Mouse (Mus musculus) kidney, embryonic 15.5 days (tissue): ENCODE data around the gene Pou4f1. TPM values are rescaled to one million over a fixed set of nuclear protein-coding genes. Genes with fewer than 3 reads are reported as not detected.
"Not testable (repeated sequence)": the region's sequence is repeated elsewhere in the genome, so short reads cannot be mapped to it uniquely, and the experiment has no call there.

Source experiments
- ATAC-seq: fragments of 200-750 bp; cut with Nextera tagmentation; replicated peaks from 2 replicates; pipeline ENCODE4 v1.8.0; 2017; ENCODE audit warnings: moderate TSS enrichment; ENCODE audit not compliant: low FRiP score
- H3K27ac ChIP-seq: fragments of 300-500 bp; sonication (generic); 2 replicates; pipeline ENCODE4 v1.5.1; 2015; ENCODE audit warnings: mild to moderate bottlenecking, inconsistent platforms
- H3K27me3 ChIP-seq: fragments of 300-500 bp; sonication (generic); 2 replicates; pipeline ENCODE4 v1.6.1; 2015; ENCODE audit warnings: inconsistent platforms
- H3K36me3 ChIP-seq: fragments of 300-500 bp; sonication (generic); 2 replicates; pipeline ENCODE4 v1.6.1; 2015; ENCODE audit warnings: inconsistent platforms
- H3K4me1 ChIP-seq: fragments of 300-500 bp; sonication (generic); 2 replicates; pipeline ENCODE4 v1.6.1; 2015; ENCODE audit warnings: inconsistent platforms
- H3K4me2 ChIP-seq: fragments of 300-500 bp; sonication (generic); 2 replicates; pipeline ENCODE4 v1.6.1; 2015; ENCODE audit warnings: moderate library complexity, mild to moderate bottlenecking, inconsistent platforms
- H3K4me3 ChIP-seq: fragments of 300-500 bp; sonication (generic); replicated peaks from 2 replicates; pipeline ENCODE4 v1.5.1; 2015; ENCODE audit warnings: mild to moderate bottlenecking, inconsistent platforms
- H3K9ac ChIP-seq: fragments of 300-500 bp; sonication (generic); 2 replicates; pipeline ENCODE4 v1.6.1; 2015; ENCODE audit warnings: mild to moderate bottlenecking, inconsistent platforms
- H3K9me3 ChIP-seq: fragments of 300-500 bp; sonication (generic); replicated peaks from 2 replicates; pipeline ENCODE4 v1.6.1; 2016; ENCODE audit warnings: inconsistent platforms
- WGBS: fragments of 180-500 bp; shearing (Covaris S2); methylation state at CpG from one replicate; pipeline ENCODE4 v1.1.7; 2015; ENCODE audit warnings: mixed read lengths; 5-methylcytosine and 5-hydroxymethylcytosine counted together
- polyA plus RNA-seq: library from polyadenylated mRNA; unstranded; fragments of >200 nt; fragmentation: Nextera tagmentation; extraction: Ambion mirVana; gene quantifications from 2 replicates; pipeline ENCODE4 v1.2.1, GENCODE M21; 2015

The Pou4f1 gene
- 0.06 and 0.27 TPM in 2 replicates for polyA plus RNA-seq

- Histone ChIP-seq H3K36me3 (no peaks in the 10 kb centered on the region), H3K27me3 (peaks cover 97% of the 10 kb centered on the region), H3K4me2 (peak within 1 kb of the TSS; percentile 90), H3K4me3 (peak within 1 kb of the TSS; percentile 57), H3K27ac (no peak within 1 kb of the TSS), H3K4me1 (peaks cover 30% of the 10 kb centered on the region), H3K9me3 (no peaks in the 10 kb centered on the region), H3K9ac (peak within 1 kb of the TSS; percentile 39)
- under 1% methylated on average over 62 of the region's 62 CpGs for WGBS
- peak; percentile 91 for ATAC-seq
Measured at GRCm38 (mm10) chr14:104467966-104468622, at the start of gene Pou4f1. Gene Pou4f1, minus strand, starts transcription at chr14:104467999.

DNA sequence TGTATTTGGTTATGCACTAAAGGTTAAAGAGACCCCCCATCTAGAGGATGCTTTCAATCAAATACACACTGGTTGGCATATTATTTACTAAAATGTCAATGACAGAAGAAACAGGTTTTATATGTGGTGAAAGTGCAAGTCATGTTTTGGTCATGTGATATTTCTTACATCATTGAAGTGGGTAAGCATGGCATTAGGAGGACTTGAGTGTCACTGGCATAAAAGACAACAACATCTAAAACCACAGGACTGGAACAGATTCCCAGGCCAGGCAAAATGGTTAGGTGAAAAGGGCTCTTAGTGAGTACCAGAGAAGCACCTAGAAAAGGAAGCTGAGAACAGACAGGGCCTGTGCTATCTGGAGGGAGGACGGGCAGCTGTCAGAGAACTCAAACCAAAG lies 43.9 kb upstream of the Pou4f1 start:
- Histone ChIP-seq H3K4me3 (no peak overlapping the region), H3K27ac (no peak overlapping the region), H3K4me1 (no peaks in the 10 kb centered on the region), H3K9me3 (no peaks in the 10 kb centered on the region), H3K9ac (no peak overlapping the region), H3K36me3 (peaks cover 21% of the 10 kb centered on the region), H3K4me2 (no peak overlapping the region), H3K27me3 (no peaks in the 10 kb centered on the region)
- 87% methylated on average over 1 of the region's 1 CpGs for WGBS
- ATAC-seq: no peak

- not testable (repeated sequence) for H3K27me3 ChIP-seq, H3K4me2 ChIP-seq, H3K4me1 ChIP-seq, H3K9me3 ChIP-seq, H3K4me3 ChIP-seq, H3K9ac ChIP-seq, H3K27ac ChIP-seq, ATAC-seq
- H3K36me3 ChIP-seq: peaks cover 89% of the 10 kb centered on the region
- WGBS: 76% methylated on average over 3 of the region's 3 CpGs
Measured at GRCm38 (mm10) chr14:104502761-104503160, 35.0 kb upstream of the Pou4f1 start.

GRCm38 (mm10) chr14:104479751-104480150 lies 12.0 kb upstream of the Pou4f1 start:
- Histone ChIP-seq H3K4me2 (no peak overlapping the region), H3K9me3 (no peaks in the 10 kb centered on the region), H3K36me3 (peaks cover 30% of the 10 kb centered on the region), H3K4me3 (no peak overlapping the region), H3K27ac (no peak overlapping the region), H3K4me1 (no peaks in the 10 kb centered on the region), H3K27me3 (peaks cover 19% of the 10 kb centered on the region), H3K9ac (no peak overlapping the region)
- 90% methylated on average over 8 of the region's 8 CpGs for WGBS
- no peak for ATAC-seq

DNA sequence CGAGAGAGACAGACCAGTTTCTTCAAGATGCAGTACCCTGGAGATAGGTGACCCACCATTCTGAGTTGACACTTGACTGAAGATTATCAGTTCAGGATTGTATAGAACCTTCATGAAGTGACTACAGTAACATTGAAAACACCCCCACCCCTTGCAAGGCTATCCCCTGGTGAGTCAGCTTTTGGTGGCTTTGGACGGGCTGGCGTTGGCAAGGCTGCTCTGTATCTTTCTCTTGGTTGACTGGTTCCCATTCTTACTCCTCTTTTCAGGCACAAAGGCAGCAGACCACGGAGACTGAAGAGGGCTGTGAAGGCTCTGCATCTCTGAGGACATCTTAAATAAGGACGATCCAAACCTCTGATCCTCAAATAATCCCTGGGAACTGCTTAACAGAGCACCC lies 10.8 kb upstream of the Pou4f1 start:
- 70% methylated on average over 5 of the region's 5 CpGs for WGBS
- Histone ChIP-seq H3K9ac (no peak overlapping the region), H3K36me3 (peaks cover 30% of the 10 kb centered on the region), H3K27me3 (peaks cover 30% of the 10 kb centered on the region), H3K9me3 (no peaks in the 10 kb centered on the region), H3K27ac (no peak overlapping the region), H3K4me1 (peaks cover 9% of the 10 kb centered on the region), H3K4me2 (no peak overlapping the region), H3K4me3 (no peak overlapping the region)
- no peak for ATAC-seq

GRCm38 (mm10) chr14:104477616-104478015 lies 9.8 kb upstream of the Pou4f1 start:
- peaks cover 17% of the 10 kb centered on the region for H3K4me1 ChIP-seq
- peaks cover 40% of the 10 kb centered on the region for H3K27me3 ChIP-seq
- no peak overlapping the region for H3K4me3 ChIP-seq
- no peak overlapping the region for H3K9ac ChIP-seq
- no peak overlapping the region for H3K27ac ChIP-seq
- H3K9me3 ChIP-seq: no peaks in the 10 kb centered on the region
- whole genome bisulfite sequencing: 92% methylated on average over 8 of the region's 8 CpGs
- H3K36me3 ChIP-seq: peaks cover 30% of the 10 kb centered on the region
- H3K4me2 ChIP-seq: no peak overlapping the region
- no peak for ATAC-seq

DNA sequence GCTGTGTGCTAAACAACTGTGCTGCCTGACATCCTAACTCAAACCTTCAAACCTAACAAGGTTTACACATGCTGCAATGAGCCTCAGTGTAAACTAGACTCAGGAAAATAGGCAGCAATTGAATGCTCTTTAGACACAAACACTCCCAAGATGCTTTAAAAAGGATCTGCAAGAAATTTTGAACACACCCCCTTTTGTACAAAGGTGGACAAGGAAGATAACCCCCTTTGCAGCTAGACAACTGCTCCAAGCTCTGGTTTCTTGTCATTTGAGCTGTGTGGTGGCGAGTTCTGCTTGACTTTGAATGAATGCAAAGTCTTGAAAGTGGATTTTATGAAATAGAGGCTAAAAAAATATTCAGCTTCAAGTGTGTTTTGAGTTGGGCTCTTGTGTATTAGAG lies 7.6 kb upstream of the Pou4f1 start:
- Histone ChIP-seq H3K9me3 (no peaks in the 10 kb centered on the region), H3K4me1 (peaks cover 17% of the 10 kb centered on the region), H3K27ac (no peak overlapping the region), H3K9ac (no peak overlapping the region), H3K4me3 (no peak overlapping the region), H3K27me3 (peaks cover 59% of the 10 kb centered on the region), H3K36me3 (peaks cover 25% of the 10 kb centered on the region), H3K4me2 (no peak overlapping the region)
- ATAC-seq: no peak
- 80% methylated on average over 1 of the region's 1 CpGs for WGBS

GRCm38 (mm10) chr14:104468623-104468970 lies 798 bp upstream of the Pou4f1 start:
- no peak overlapping the region for H3K4me3 ChIP-seq
- H3K4me2 ChIP-seq: peak overlapping the region; percentile 90; the same call in 1 of the 2 replicates
- H3K4me1 ChIP-seq: peaks cover 34% of the 10 kb centered on the region
- no peak overlapping the region for H3K27ac ChIP-seq
- H3K9me3 ChIP-seq: no peaks in the 10 kb centered on the region
- H3K36me3 ChIP-seq: no peaks in the 10 kb centered on the region
- no peak overlapping the region for H3K9ac ChIP-seq
- H3K27me3 ChIP-seq: peaks cover 97% of the 10 kb centered on the region
- no peak for ATAC-seq
- 8% methylated on average over 6 of the region's 6 CpGs for WGBS

DNA sequence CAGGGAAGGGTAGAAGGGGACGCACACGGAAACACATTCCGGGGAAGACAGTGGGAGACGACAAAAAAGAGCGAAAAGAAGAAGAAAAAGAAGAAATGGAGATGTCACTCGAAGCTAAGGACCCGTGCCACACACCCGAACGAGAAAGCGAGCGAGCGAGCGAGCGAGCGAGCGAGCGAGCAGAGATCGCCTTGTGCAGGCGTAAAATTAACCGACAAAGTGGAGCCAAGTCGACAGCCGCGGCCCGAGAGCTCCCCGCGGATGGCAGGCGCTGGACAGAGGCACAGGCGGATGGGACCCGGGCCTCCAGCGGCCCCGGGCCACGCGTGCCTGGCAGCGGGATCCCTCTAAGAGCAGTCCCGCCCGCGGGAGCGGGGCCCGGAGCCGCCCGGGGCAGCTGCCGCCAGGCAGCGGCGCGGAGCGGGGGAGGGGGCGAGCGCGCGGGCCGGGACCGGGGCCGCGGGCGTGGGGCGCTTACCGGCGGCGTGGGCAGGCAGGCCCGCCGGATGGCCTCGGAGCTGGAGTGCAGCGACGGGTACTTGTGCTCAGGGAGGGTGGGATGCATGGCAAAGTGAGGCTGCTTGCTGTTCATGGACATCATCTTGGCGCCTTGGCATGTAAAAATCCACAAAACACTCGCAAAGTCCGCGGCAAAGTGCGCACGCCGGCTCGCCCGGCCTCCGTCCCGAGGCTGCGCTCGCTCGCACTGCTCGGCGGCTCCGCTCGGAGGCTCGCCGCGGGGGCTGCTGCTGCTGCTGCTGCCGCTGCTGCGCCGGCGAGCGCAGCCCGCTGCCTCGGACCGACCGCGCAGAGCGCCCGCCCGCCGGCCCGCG lies 450 bp downstream of the Pou4f1 start:
- Histone ChIP-seq H3K9ac (peak overlapping the region; percentile 39), H3K27ac (no peak overlapping the region), H3K9me3 (no peaks in the 10 kb centered on the region), H3K4me3 (peak overlapping the region; percentile 57), H3K4me1 (peaks cover 26% of the 10 kb centered on the region), H3K4me2 (peak overlapping the region; percentile 90), H3K36me3 (no peaks in the 10 kb centered on the region), H3K27me3 (peaks cover 97% of the 10 kb centered on the region)
- under 1% methylated on average over 100 of the region's 101 CpGs for WGBS
- ATAC-seq: peak; percentile 75

DNA sequence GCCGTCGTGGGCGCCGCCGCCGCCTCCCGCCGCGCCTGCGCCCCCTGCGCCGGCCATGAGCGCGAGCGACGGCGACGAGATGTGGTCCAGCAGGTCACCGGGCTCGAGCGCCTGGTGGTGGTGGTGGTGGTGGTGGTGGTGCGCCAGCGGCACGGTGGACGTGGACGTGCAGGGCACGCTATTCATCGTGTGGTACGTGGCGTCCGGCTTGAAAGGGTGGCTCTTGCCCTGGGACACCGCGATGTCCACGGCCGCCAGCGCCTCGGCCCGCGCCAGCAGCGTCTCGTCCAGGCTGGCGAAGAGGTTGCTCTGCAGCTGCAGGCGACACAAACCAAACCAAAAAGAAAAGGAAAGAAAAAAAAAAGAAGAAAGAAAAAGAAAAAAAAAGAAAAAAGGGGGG lies 1.2 kb downstream of the Pou4f1 start:
- Histone ChIP-seq H3K9ac (no peak overlapping the region), H3K9me3 (no peaks in the 10 kb centered on the region), H3K27me3 (peaks cover 95% of the 10 kb centered on the region), H3K36me3 (no peaks in the 10 kb centered on the region), H3K27ac (no peak overlapping the region), H3K4me2 (peak overlapping the region; percentile 90), H3K4me1 (peaks cover 26% of the 10 kb centered on the region), H3K4me3 (peak overlapping the region; percentile 57)
- ATAC-seq: no peak
- WGBS: under 1% methylated on average over 29 of the region's 43 CpGs

DNA sequence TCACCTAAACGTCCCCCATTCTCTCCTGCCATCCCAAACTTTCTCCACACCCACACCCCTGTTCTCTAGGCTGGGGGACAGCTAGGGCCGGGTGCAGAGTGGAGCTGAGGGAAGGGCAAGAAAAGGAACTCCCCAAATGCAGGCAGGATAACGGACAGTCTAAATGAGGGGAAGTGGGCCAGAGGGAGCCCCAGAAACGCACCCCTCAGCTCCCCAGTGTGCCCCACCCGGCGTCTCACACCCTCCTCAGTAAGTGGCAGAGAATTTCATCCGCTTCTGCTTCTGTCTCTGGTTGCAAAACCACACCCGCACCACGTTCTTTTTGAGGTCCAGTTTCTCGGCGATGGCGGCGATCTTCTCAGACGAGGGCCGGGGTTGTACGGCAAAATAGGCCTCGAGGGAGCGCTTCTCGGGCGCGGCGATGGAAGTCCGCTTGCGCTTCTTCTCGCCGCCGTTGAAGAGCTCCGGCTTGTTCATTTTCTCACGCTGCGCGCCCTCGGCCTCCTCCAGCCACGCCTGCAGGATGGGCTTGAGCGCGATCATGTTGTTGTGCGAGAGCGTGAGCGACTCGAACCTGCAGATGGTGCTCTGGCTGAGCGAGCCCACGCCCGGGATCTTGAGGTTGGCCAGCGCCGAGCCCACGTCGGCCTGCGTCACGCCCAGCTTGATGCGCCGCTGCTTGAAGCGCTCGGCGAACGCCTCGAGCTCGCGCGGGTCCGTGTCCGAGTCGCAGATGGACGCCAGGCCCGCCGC lies 2.1 kb downstream of the Pou4f1 start:
- peaks cover 29% of the 10 kb centered on the region for H3K4me1 ChIP-seq
- no peaks in the 10 kb centered on the region for H3K9me3 ChIP-seq
- H3K36me3 ChIP-seq: no peaks in the 10 kb centered on the region
- no peak for ATAC-seq
- H3K4me2 ChIP-seq: peak overlapping the region; percentile 90
- peak overlapping the region; percentile 57 for H3K4me3 ChIP-seq
- H3K27me3 ChIP-seq: peaks cover 95% of the 10 kb centered on the region
- no peak overlapping the region for H3K9ac ChIP-seq
- WGBS: under 1% methylated on average over 62 of the region's 64 CpGs
- no peak overlapping the region for H3K27ac ChIP-seq

DNA sequence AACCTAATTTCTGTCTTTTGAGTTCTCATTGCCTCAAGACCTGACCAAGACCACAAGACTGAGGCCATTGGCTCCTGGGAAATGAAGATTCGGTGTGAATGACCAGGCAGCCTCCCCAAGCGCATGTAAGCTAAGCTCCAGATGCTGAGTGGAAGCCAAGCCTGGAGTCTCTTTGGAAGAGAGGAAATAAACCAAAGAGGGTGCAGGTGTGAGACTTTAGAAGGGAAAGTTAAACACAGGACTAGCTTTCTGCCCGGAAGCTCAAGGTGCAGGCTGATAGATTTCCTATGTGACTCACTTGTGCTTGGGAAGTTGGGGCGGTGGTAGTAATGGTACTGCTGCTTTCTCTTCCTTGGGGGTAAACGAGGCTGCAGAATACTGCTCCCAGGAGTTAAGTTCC lies 3.0 kb downstream of the Pou4f1 start:
- no peak for ATAC-seq

More for the DNA sequence above, 3.0 kb downstream of the Pou4f1 start:
- Histone ChIP-seq H3K4me2 (no peak overlapping the region), H3K36me3 (no peaks in the 10 kb centered on the region), H3K27ac (no peak overlapping the region), H3K9ac (no peak overlapping the region), H3K9me3 (no peaks in the 10 kb centered on the region), H3K4me1 (peaks cover 34% of the 10 kb centered on the region), H3K27me3 (peaks cover 94% of the 10 kb centered on the region), H3K4me3 (no peak overlapping the region)
- WGBS: 2% methylated on average over 5 of the region's 5 CpGs
